Mouse (Mus musculus) ES-Bruce4 (cell line): Measurements from ENCODE around the gene Txnrd1.

Experiments
- CTCF ChIP-seq: IDR thresholded peaks from one replicate; pipeline ENCODE4 v1.8.1; 2011; ENCODE audit warnings: low read depth, low read length
- POLR2A ChIP-seq: IDR thresholded peaks from one replicate; pipeline ENCODE4 v1.8.1; 2011; ENCODE audit warnings: low read length; ENCODE audit not compliant: insufficient read depth

DNA sequence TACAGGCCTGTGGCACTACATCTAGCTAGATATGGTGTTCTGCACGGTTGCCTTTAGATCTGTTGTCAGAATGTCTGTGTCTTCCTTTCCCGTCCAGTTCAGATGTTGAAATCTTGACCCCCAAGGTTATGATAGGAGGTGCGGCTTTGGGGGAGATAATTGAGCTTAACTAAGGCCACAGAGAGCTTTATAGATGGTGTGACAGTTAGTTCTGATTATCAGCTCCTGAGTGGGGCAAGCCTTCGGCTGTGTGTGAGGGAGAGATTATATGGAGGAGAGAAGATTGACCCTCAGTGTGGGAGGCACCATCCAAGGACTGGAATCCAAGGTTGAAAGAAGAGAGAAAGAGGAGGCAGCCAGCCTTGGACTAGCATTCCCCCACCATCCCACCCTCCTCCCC, 79.5 kb downstream of the Txnrd1 start:
- TF ChIP-seq POLR2A (no peak), CTCF (no peak)
